Mouse (Mus musculus) stomach, embryonic 14.5 days (tissue): ENCODE results near the gene Parp4. TPM values are rescaled to one million over a fixed set of nuclear protein-coding genes. Genes with fewer than 3 reads are reported as not detected.
A peak's percentile ranks its signal among the peaks of the same experiment; 100 is the strongest.

ENCODE experiments used
- ATAC-seq: fragments of 200-750 bp; cut with Nextera tagmentation; 2 replicates; pipeline ENCODE4 v1.8.0; 2017; ENCODE audit warnings: low read depth, moderate TSS enrichment; ENCODE audit not compliant: insufficient number of reproducible peaks, insufficient read depth, low FRiP score
- H3K27ac ChIP-seq: fragments of 300-500 bp; sonication (generic); 2 replicates; pipeline ENCODE4 v1.5.1; 2014; ENCODE audit warnings: mild to moderate bottlenecking, low read length, moderate library complexity, mixed read lengths
- H3K27me3 ChIP-seq: fragments of 300-500 bp; sonication (generic); 2 replicates; pipeline ENCODE4 v1.6.1; 2014; ENCODE audit warnings: low read length, control low read depth, mixed read lengths; ENCODE audit not compliant: control insufficient read depth, insufficient read depth
- H3K36me3 ChIP-seq: fragments of 300-500 bp; sonication (generic); 2 replicates; pipeline ENCODE4 v1.6.1; 2014; ENCODE audit warnings: mild to moderate bottlenecking, control low read depth, low read length, moderate library complexity, mixed read lengths; ENCODE audit not compliant: control insufficient read depth, insufficient read depth
- H3K4me1 ChIP-seq: fragments of 300-500 bp; sonication (generic); 2 replicates; pipeline ENCODE4 v1.6.1; 2014; ENCODE audit warnings: low read length, control low read depth, mixed read lengths; ENCODE audit not compliant: control insufficient read depth, insufficient read depth
- H3K4me2 ChIP-seq: fragments of 300-500 bp; sonication (generic); replicated peaks from 2 replicates; pipeline ENCODE4 v1.6.1; 2014; ENCODE audit warnings: low read depth, low read length, control low read depth
- H3K4me3 ChIP-seq: fragments of 300-500 bp; sonication (generic); 2 replicates; pipeline ENCODE4 v1.5.1; 2014; ENCODE audit warnings: low read depth, low read length, control low read depth
- H3K9ac ChIP-seq: fragments of 300-500 bp; sonication (generic); replicated peaks from 2 replicates; pipeline ENCODE4 v1.6.1; 2014; ENCODE audit warnings: low read depth, mild to moderate bottlenecking, control low read depth, low read length, moderate library complexity, mixed read lengths
- H3K9me3 ChIP-seq: fragments of 300-500 bp; sonication (generic); 2 replicates; pipeline ENCODE4 v1.6.1; 2016; ENCODE audit warnings: low read depth, low read length, control low read depth; ENCODE audit not compliant: control insufficient read depth
- WGBS: fragments of 180-500 bp; shearing (Covaris S2); extraction: QIAGEN DNeasy Blood & Tissue Kit; methylation state at CpG from one replicate; pipeline ENCODE4 v1.1.7; 2014; 5-methylcytosine and 5-hydroxymethylcytosine counted together
- polyA plus RNA-seq: library from polyadenylated mRNA; unstranded; fragments of >200 nt; fragmentation: Nextera tagmentation; extraction: Ambion mirVana; gene quantifications from 2 replicates; pipeline ENCODE4 v1.2.1, GENCODE M21; 2014

The Parp4 gene
- 7.8 and 10.1 TPM in 2 replicates for polyA plus RNA-seq

DNA sequence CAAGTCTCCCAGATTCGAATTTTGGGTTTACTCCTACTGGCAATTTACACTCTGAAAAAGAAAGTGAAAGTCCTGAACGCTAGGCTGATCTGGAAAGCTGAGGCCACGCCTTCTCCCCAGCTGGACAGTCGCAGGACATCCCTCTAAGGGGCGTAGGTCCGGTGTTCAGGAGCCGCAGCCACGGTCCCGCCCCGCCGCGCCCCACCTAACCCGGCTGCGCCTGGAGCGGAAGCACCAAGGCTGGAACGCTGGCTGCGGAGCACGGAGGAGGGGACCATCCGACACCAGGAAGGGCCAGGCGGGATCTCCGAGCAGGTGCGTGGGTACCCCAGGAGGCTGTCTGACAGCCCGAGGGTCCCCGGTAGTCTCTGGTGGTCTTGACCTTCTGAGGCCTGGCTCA is at the start of gene Parp4, which contains the start of gene Cenpj:
Gene Parp4, plus strand, starts transcription at position 204 of the 400 bp plus-strand sequence.
Gene Cenpj, minus strand, starts transcription at position 10 of the 400 bp plus-strand sequence.
- Histone ChIP-seq H3K36me3 (no peaks in the 10 kb centered on the region), H3K27me3 (no peaks in the 10 kb centered on the region), H3K4me3 (peak within 1 kb of the TSS; percentile 57), H3K4me2 (peak within 1 kb of the TSS; percentile 71), H3K27ac (no peak within 1 kb of the TSS; the same call in 1 of the 2 replicates), H3K9me3 (no peaks in the 10 kb centered on the region), H3K9ac (peak within 1 kb of the TSS; percentile 40), H3K4me1 (no peaks in the 10 kb centered on the region)
- WGBS = under 1% methylated on average over 24 of the region's 24 CpGs
- peak; percentile 84 for ATAC-seq

DNA sequence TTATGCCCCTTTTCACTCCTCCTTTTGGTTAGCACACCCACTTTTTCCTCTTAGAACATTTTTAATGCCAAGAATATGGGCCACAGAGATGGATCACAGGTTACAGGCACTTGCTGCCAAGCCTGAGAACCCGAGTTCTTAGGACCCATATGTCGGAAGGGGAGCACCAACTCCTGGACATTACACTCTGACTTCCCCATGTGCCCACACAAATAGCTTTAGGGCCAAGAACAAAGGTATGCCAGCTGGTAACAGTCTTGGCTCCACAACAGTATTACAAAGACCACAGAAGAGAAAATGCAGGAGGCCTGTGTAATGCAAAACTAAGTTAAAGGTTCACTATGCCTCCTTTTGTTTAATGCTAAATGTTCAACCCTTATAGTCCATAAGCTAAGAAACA is 44.6 kb upstream of the Parp4 start:
- Histone ChIP-seq H3K9me3 (no peaks in the 10 kb centered on the region), H3K4me1 (no peaks in the 10 kb centered on the region), H3K36me3 (peaks cover 8% of the 10 kb centered on the region; the same call in 1 of the 2 replicates), H3K9ac (no peak overlapping the region), H3K27ac (no peak overlapping the region), H3K4me2 (no peak overlapping the region), H3K27me3 (no peaks in the 10 kb centered on the region), H3K4me3 (no peak overlapping the region)
- no peak for ATAC-seq
- WGBS = 90% methylated on average over 2 of the region's 2 CpGs

DNA sequence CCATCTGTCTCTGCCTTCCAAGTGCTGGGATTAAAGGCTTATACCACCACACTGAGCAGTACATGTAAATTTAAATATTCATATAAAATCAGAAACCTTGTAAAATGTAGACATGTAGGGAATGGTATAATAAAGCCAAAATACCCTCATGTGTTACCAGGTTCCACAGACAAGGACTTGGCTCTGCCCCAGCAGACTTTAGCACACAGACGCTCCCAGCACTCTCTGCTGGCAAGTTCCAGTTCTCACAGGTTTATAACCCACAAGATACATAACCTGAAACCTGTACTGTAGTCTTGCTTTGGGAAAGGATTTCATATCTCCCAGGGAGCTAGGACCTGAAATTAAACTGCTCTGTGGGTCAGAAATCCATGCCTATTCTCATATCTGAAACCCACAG is 30.5 kb upstream of the Parp4 start:
- Histone ChIP-seq H3K9me3 (no peaks in the 10 kb centered on the region), H3K9ac (no peak overlapping the region), H3K27ac (no peak overlapping the region), H3K4me3 (no peak overlapping the region), H3K4me2 (no peak overlapping the region), H3K27me3 (no peaks in the 10 kb centered on the region), H3K4me1 (no peaks in the 10 kb centered on the region), H3K36me3 (peaks cover 7% of the 10 kb centered on the region; the same call in 1 of the 2 replicates)
- 97% methylated on average over 1 of the region's 1 CpGs for WGBS
- ATAC-seq = no peak

- Histone ChIP-seq H3K9ac (no peak overlapping the region), H3K27me3 (no peaks in the 10 kb centered on the region), H3K4me1 (no peaks in the 10 kb centered on the region), H3K4me2 (no peak overlapping the region), H3K27ac (no peak overlapping the region), H3K36me3 (peaks cover 7% of the 10 kb centered on the region; the same call in 1 of the 2 replicates), H3K9me3 (no peaks in the 10 kb centered on the region), H3K4me3 (no peak overlapping the region)
- ATAC-seq = no peak
- WGBS = 95% methylated on average over 4 of the region's 4 CpGs
Observed at GRCm38 (mm10) chr14:56545491-56545890, 29.9 kb upstream of the Parp4 start.

DNA sequence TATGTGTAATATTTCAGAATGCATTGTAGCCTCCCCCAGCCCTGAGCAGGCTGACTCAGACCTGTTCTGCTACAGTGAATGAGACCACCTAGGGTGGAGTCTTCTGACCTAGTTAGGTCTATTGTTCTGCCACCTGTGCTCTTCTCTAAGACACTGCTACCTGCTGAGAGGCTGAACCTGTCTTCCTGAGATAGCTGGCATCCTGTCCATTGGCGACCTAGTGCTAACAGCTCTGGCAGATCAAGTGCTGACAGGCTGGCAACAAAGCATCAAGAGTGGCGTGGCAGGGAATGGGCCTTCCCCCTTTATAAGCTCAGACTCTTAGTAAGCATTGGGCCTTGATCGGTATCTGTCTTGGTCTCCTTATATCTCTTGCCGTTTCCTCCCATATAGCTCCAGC is 24.5 kb upstream of the Parp4 start:
- Histone ChIP-seq H3K36me3 (peaks cover 3% of the 10 kb centered on the region), H3K9me3 (no peaks in the 10 kb centered on the region), H3K27ac (no peak overlapping the region), H3K27me3 (no peaks in the 10 kb centered on the region), H3K4me2 (no peak overlapping the region), H3K4me3 (no peak overlapping the region), H3K4me1 (no peaks in the 10 kb centered on the region), H3K9ac (no peak overlapping the region)
- WGBS = 85% methylated on average over 4 of the region's 4 CpGs
- no peak for ATAC-seq

GRCm38 (mm10) chr14:56552924-56553323 is 22.5 kb upstream of the Parp4 start:
- H3K9ac ChIP-seq = no peak overlapping the region
- no peak overlapping the region for H3K4me3 ChIP-seq
- H3K4me1 ChIP-seq = no peaks in the 10 kb centered on the region
- ATAC-seq = no peak
- H3K27me3 ChIP-seq = no peaks in the 10 kb centered on the region
- H3K27ac ChIP-seq = no peak overlapping the region
- H3K36me3 ChIP-seq = peaks cover 3% of the 10 kb centered on the region
- 94% methylated on average over 6 of the region's 6 CpGs for WGBS
- H3K4me2 ChIP-seq = no peak overlapping the region
- H3K9me3 ChIP-seq = no peaks in the 10 kb centered on the region

DNA sequence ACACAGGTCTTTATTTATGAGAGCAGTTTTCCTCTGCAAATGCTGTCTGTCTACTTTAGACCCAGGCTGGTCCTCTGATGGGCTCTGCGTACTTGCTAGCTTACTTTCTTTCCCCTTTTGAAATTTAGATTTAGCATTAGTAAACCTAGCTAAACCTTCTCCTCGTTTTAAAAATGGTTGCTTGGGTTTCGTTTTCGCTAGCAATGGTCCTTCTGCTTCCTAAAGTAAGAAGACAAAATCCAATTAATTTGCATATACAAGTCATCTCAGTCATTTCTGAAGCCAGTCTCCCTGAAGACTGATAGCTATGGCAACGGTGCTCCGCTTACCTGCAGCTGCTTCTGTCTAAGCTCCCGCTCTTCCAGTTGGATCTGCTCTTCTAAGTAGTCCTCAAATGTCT is 22.1 kb upstream of the Parp4 start:
- Histone ChIP-seq H3K9me3 (no peaks in the 10 kb centered on the region), H3K9ac (no peak overlapping the region), H3K4me2 (no peak overlapping the region), H3K4me1 (no peaks in the 10 kb centered on the region), H3K27me3 (no peaks in the 10 kb centered on the region), H3K4me3 (no peak overlapping the region), H3K27ac (no peak overlapping the region), H3K36me3 (peaks cover 3% of the 10 kb centered on the region)
- ATAC-seq = no peak
- 95% methylated on average over 7 of the region's 7 CpGs for WGBS

DNA sequence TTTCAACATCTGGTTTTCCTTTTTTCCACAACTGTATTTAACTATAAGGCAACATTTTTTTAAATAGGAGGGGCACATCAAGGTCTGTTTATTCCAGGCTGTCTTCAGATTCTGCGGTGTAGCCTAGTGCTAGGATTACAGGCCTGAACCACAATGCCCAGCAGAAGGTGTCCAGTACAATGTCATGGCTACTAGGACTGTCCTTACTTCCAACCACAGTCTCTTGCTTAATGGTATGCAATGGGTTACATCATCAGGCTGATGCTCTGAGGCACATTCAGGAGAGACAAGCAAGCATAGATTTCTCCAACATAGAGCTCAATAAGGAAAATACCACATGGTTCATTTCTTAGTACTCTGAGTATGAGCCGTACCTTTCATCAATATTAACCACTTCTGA is 20.7 kb upstream of the Parp4 start:
- 93% methylated on average over 2 of the region's 2 CpGs for WGBS
- H3K9me3 ChIP-seq = no peaks in the 10 kb centered on the region
- ATAC-seq = no peak
- H3K36me3 ChIP-seq = peaks cover 3% of the 10 kb centered on the region
- no peak overlapping the region for H3K4me3 ChIP-seq
- H3K27ac ChIP-seq = no peak overlapping the region
- no peak overlapping the region for H3K4me2 ChIP-seq
- no peaks in the 10 kb centered on the region for H3K4me1 ChIP-seq
- no peaks in the 10 kb centered on the region for H3K27me3 ChIP-seq
- H3K9ac ChIP-seq = no peak overlapping the region

GRCm38 (mm10) chr14:56559134-56559533 is 16.3 kb upstream of the Parp4 start:
- H3K36me3 ChIP-seq = peaks cover 4% of the 10 kb centered on the region; the same call in 1 of the 2 replicates
- no peak overlapping the region for H3K27ac ChIP-seq
- no peak overlapping the region for H3K4me3 ChIP-seq
- no peak for ATAC-seq
- no peaks in the 10 kb centered on the region for H3K9me3 ChIP-seq
- 78% methylated on average over 3 of the region's 3 CpGs for WGBS
- H3K9ac ChIP-seq = no peak overlapping the region
- H3K27me3 ChIP-seq = no peaks in the 10 kb centered on the region
- H3K4me2 ChIP-seq = no peak overlapping the region
- H3K4me1 ChIP-seq = no peaks in the 10 kb centered on the region
